Mouse (Mus musculus) hindbrain, postnatal 0 days (tissue): Measurements from ENCODE around the gene Cux1. TPM values are rescaled to one million over a fixed set of nuclear protein-coding genes. Genes with fewer than 3 reads are reported as not detected.

Experiments used
- ATAC-seq: fragments of 200-750 bp; cut with Nextera tagmentation; 2 replicates; pipeline ENCODE4 v1.8.0; 2017; ENCODE audit warnings: mild to moderate bottlenecking, moderate TSS enrichment, moderate library complexity
- DNase-seq: peaks from one replicate; pipeline ENCODE4 v3.0.0-alpha.2; 2015; ENCODE audit warnings: low spot score
- H3K27ac ChIP-seq: fragments of 300-500 bp; sonication (generic); 2 replicates; pipeline ENCODE4 v1.5.1; 2014; ENCODE audit warnings: mild to moderate bottlenecking
- H3K27me3 ChIP-seq: fragments of 300-500 bp; sonication (generic); 2 replicates; pipeline ENCODE4 v1.6.1; 2014; ENCODE audit warnings: low read length, mixed read lengths; ENCODE audit not compliant: insufficient read depth
- H3K36me3 ChIP-seq: fragments of 300-500 bp; sonication (generic); 2 replicates; pipeline ENCODE4 v1.6.1; 2014; ENCODE audit warnings: low read length, mixed read lengths; ENCODE audit not compliant: insufficient read depth
- H3K4me1 ChIP-seq: fragments of 300-500 bp; sonication (generic); 2 replicates; pipeline ENCODE4 v1.6.1; 2014; ENCODE audit warnings: antibody characterized with exemption, low read length, mixed read lengths; ENCODE audit not compliant: insufficient read depth
- H3K4me2 ChIP-seq: fragments of 300-500 bp; sonication (generic); 2 replicates; pipeline ENCODE4 v1.6.1; 2014; ENCODE audit warnings: low read depth, mild to moderate bottlenecking, low read length, moderate library complexity, mixed read lengths
- H3K4me3 ChIP-seq: fragments of 300-500 bp; sonication (generic); 2 replicates; pipeline ENCODE4 v1.5.1; 2014; ENCODE audit warnings: low read length
- H3K9ac ChIP-seq: fragments of 300-500 bp; sonication (generic); replicated peaks from 2 replicates; pipeline ENCODE4 v1.6.1; 2014; ENCODE audit warnings: mild to moderate bottlenecking, low read length, moderate library complexity, mixed read lengths
- H3K9me3 ChIP-seq: fragments of 300-500 bp; sonication (generic); 2 replicates; pipeline ENCODE4 v1.6.1; 2016; ENCODE audit warnings: low read length, mixed read lengths
- CTCF ChIP-seq: IDR thresholded peaks from 2 replicates; pipeline ENCODE4 v1.5.1; 2016; ENCODE audit warnings: antibody characterized with exemption, control low read depth, low read depth
- WGBS: fragments of 180-500 bp; shearing (Covaris S2); extraction: QIAGEN DNeasy Blood & Tissue Kit; methylation state at CpG from one replicate; pipeline ENCODE4 v1.1.7; 2014; 5-methylcytosine and 5-hydroxymethylcytosine counted together
- polyA plus RNA-seq: library from polyadenylated mRNA; unstranded; fragments of >200 nt; fragmentation: Nextera tagmentation; extraction: Ambion mirVana; gene quantifications from 2 replicates; pipeline ENCODE4 v1.2.1, GENCODE M21; 2015
- total RNA-seq: library from RNA; depleted of rRNA; stranded (reverse); fragments of >200 nt; gene quantifications from 2 replicates; pipeline ENCODE4 v1.2.3, GENCODE M21; 2014

Gene Cux1
- total and polyA plus RNA-seq, 2 experiments from 2014 or later, result 86.3 to 137 TPM

- ATAC-seq, result no peak
- no peak for TF ChIP-seq CTCF
- no peaks in the 10 kb centered on the region for H3K36me3 ChIP-seq
- no peak overlapping the region for H3K4me3 ChIP-seq
- no peak overlapping the region for H3K4me2 ChIP-seq
- H3K9me3 ChIP-seq, result no peaks in the 10 kb centered on the region
- H3K4me1 ChIP-seq, result no peaks in the 10 kb centered on the region
- DNase-seq, result no peak
- WGBS, result 90% methylated on average over 3 of the region's 3 CpGs
- no peak overlapping the region for H3K9ac ChIP-seq
- no peaks in the 10 kb centered on the region for H3K27me3 ChIP-seq
- H3K27ac ChIP-seq, result no peak overlapping the region
These were observed 145.4 kb downstream of the Cux1 start for GRCm38 (mm10) chr5:136421885-136422284.

GRCm38 (mm10) chr5:136421316-136421715, 146.0 kb downstream of the Cux1 start:
- H3K4me1 ChIP-seq, result no peaks in the 10 kb centered on the region
- ATAC-seq, result no peak
- no peaks in the 10 kb centered on the region for H3K9me3 ChIP-seq
- no peak overlapping the region for H3K4me3 ChIP-seq
- H3K4me2 ChIP-seq, result no peak overlapping the region
- no peak overlapping the region for H3K27ac ChIP-seq
- H3K9ac ChIP-seq, result no peak overlapping the region
- no peaks in the 10 kb centered on the region for H3K27me3 ChIP-seq
- H3K36me3 ChIP-seq, result no peaks in the 10 kb centered on the region
- 84% methylated on average over 3 of the region's 3 CpGs for WGBS
- no peak for DNase-seq
- no peak for TF ChIP-seq CTCF

- Histone ChIP-seq H3K9me3 (no peaks in the 10 kb centered on the region), H3K4me2 (no peak overlapping the region), H3K27me3 (no peaks in the 10 kb centered on the region), H3K4me1 (no peaks in the 10 kb centered on the region), H3K4me3 (no peak overlapping the region), H3K36me3 (no peaks in the 10 kb centered on the region), H3K9ac (no peak overlapping the region), H3K27ac (no peak overlapping the region)
- WGBS, result 89% methylated on average over 3 of the region's 3 CpGs
- DNase-seq, result no peak
- no peak for TF ChIP-seq CTCF
- no peak for ATAC-seq
These were observed 146.9 kb downstream of the Cux1 start for GRCm38 (mm10) chr5:136420342-136420741.

DNA sequence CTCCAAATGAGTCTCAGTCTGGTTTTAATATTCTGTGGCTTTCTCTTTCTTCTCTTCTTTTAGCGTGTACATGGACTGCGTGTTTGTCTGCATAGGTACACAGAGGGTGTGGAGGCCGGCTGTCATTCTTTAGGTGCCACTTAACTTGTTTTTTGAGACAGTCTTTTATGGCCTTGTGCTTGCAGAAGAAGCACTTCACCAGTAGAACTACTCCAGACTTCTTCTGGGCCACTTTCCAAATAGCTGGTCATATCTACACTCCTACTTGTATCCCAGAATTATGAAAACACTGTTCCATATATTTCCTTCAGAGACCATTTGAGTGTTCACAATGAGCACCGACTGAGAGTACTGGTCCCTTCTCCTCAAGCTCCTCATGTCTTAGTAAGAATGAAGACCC, 149.4 kb downstream of the Cux1 start:
- ATAC-seq (no peak), DNase-seq (no peak)
- Histone ChIP-seq H3K36me3 (no peaks in the 10 kb centered on the region), H3K27ac (no peak overlapping the region), H3K9ac (no peak overlapping the region), H3K4me1 (no peaks in the 10 kb centered on the region), H3K27me3 (no peaks in the 10 kb centered on the region), H3K4me3 (no peak overlapping the region), H3K4me2 (no peak overlapping the region), H3K9me3 (no peaks in the 10 kb centered on the region)
- TF ChIP-seq CTCF, result no peak
- 94% methylated on average over 4 of the region's 4 CpGs for WGBS

- WGBS, result 68% methylated on average over 2 of the region's 2 CpGs
- Histone ChIP-seq H3K27me3 (no peaks in the 10 kb centered on the region), H3K9me3 (no peaks in the 10 kb centered on the region), H3K36me3 (no peaks in the 10 kb centered on the region), H3K27ac (no peak overlapping the region), H3K9ac (no peak overlapping the region), H3K4me2 (no peak overlapping the region), H3K4me1 (no peaks in the 10 kb centered on the region), H3K4me3 (no peak overlapping the region)
- DNase-seq (no peak), ATAC-seq (no peak)
- no peak for TF ChIP-seq CTCF
These were observed 152.8 kb downstream of the Cux1 start for GRCm38 (mm10) chr5:136414479-136414878.

DNA sequence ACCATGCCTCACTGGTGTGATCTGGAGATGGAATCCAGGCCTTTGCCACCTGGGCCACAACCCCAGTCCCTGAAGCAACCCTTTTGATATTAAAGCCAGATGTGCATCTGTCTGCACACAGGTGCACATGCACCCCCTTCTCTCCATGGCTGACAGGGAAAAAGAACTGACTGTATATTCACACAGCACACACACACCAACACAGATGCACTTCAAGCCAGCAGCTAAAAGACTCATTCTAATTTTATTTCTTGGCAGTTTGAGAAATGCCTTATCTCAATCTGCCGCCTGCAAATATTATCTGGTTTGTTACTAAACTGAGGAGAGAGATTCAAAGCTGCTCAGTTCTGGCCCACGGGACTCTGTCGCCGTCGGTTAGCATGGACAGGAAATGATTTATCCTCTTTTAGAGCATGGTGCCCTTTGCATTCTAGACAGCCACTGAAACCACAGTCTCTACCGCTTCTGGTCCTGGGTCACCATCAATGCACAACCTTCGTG, 156.6 kb downstream of the Cux1 start:
- no peak overlapping the region for H3K27ac ChIP-seq
- H3K27me3 ChIP-seq, result no peaks in the 10 kb centered on the region
- H3K9ac ChIP-seq, result no peak overlapping the region
- no peaks in the 10 kb centered on the region for H3K9me3 ChIP-seq
- DNase-seq, result no peak
- H3K4me3 ChIP-seq, result no peak overlapping the region
- H3K4me2 ChIP-seq, result no peak overlapping the region
- no peak for ATAC-seq
- WGBS, result 65% methylated on average over 7 of the region's 7 CpGs
- H3K4me1 ChIP-seq, result no peaks in the 10 kb centered on the region
- H3K36me3 ChIP-seq, result no peaks in the 10 kb centered on the region
- no peak for TF ChIP-seq CTCF

GRCm38 (mm10) chr5:136406357-136406756, 160.9 kb downstream of the Cux1 start:
- no peak overlapping the region for H3K9ac ChIP-seq
- H3K4me1 ChIP-seq, result peaks cover 10% of the 10 kb centered on the region; the same call in 1 of the 2 replicates
- no peak overlapping the region for H3K27ac ChIP-seq
- no peak overlapping the region for H3K4me3 ChIP-seq
- no peaks in the 10 kb centered on the region for H3K36me3 ChIP-seq
- TF ChIP-seq CTCF, result no peak; the same call in 1 of the 2 replicates
- no peaks in the 10 kb centered on the region for H3K27me3 ChIP-seq
- no peak for ATAC-seq
- H3K4me2 ChIP-seq, result no peak overlapping the region
- H3K9me3 ChIP-seq, result no peaks in the 10 kb centered on the region
- DNase-seq, result no peak
